Mouse (Mus musculus): ENCODE data around the gene Slc24a3. TPM values are rescaled to one million over a fixed set of nuclear protein-coding genes. Genes with fewer than 3 reads are reported as not detected.
A peak's percentile ranks its signal among the peaks of the same experiment; 100 is the strongest.

The Slc24a3 gene
- polyA plus RNA-seq, 1 experiment from 2014 or later, result 6.1 TPM

GRCm38 (mm10) chr2:145434068-145434467, 266.5 kb downstream of the Slc24a3 start:
- ATAC-seq (ENCODE audit: low FRiP score), result no peak

GRCm38 (mm10) chr2:145438336-145438735, 270.8 kb downstream of the Slc24a3 start:
- WGBS, result 36% methylated on average over 5 of the region's 5 CpGs
- Histone ChIP-seq H3K4me2 (no peak overlapping the region), H3K9me3 (no peaks in the 10 kb centered on the region), H3K4me3 (no peak overlapping the region), H3K36me3 (no peaks in the 10 kb centered on the region), H3K9ac (no peak overlapping the region), H3K4me1 (replicated peaks) (no peaks in the 10 kb centered on the region), H3K27me3 (no peaks in the 10 kb centered on the region), H3K27ac (no peak overlapping the region)
- ATAC-seq (ENCODE audit: low FRiP score), result no peak

More at GRCm38 (mm10) chr2:145434068-145434467, 266.5 kb downstream of the Slc24a3 start:
- Histone ChIP-seq H3K4me2 (no peak overlapping the region), H3K36me3 (no peaks in the 10 kb centered on the region), H3K4me3 (no peak overlapping the region), H3K9me3 (no peaks in the 10 kb centered on the region), H3K27me3 (no peaks in the 10 kb centered on the region), H3K9ac (no peak overlapping the region), H3K27ac (no peak overlapping the region), H3K4me1 (replicated peaks) (no peaks in the 10 kb centered on the region)
- WGBS, result 98% methylated on average over 1 of the region's 1 CpGs

- Histone ChIP-seq H3K4me3 (no peak overlapping the region), H3K27me3 (no peaks in the 10 kb centered on the region), H3K27ac (no peak overlapping the region), H3K9me3 (no peaks in the 10 kb centered on the region), H3K36me3 (no peaks in the 10 kb centered on the region), H3K4me2 (no peak overlapping the region), H3K9ac (no peak overlapping the region), H3K4me1 (replicated peaks) (no peaks in the 10 kb centered on the region)
- 92% methylated on average over 1 of the region's 1 CpGs for whole genome bisulfite sequencing
- no peak for ATAC-seq (ENCODE audit: low FRiP score)
These were observed 272.2 kb downstream of the Slc24a3 start for GRCm38 (mm10) chr2:145439755-145440154.

GRCm38 (mm10) chr2:145457106-145457747, 289.7 kb downstream of the Slc24a3 start:
- H3K4me2 ChIP-seq, result no peak overlapping the region
- peaks cover 9% of the 10 kb centered on the region; the same call in 1 of the 2 replicates for H3K4me1 ChIP-seq (replicated peaks)
- H3K27me3 ChIP-seq, result no peaks in the 10 kb centered on the region
- ATAC-seq (ENCODE audit: low FRiP score), result no peak
- 56% methylated on average over 8 of the region's 8 CpGs for WGBS
- H3K9ac ChIP-seq, result no peak overlapping the region
- H3K36me3 ChIP-seq, result no peaks in the 10 kb centered on the region
- no peaks in the 10 kb centered on the region for H3K9me3 ChIP-seq
- H3K27ac ChIP-seq, result no peak overlapping the region
- H3K4me3 ChIP-seq, result no peak overlapping the region

- Histone ChIP-seq H3K4me2 (no peak overlapping the region), H3K9me3 (no peaks in the 10 kb centered on the region), H3K27ac (0 out of 2 replicates have a peak overlapping the region, but pooled peaks have one; percentile 8), H3K9ac (no peak overlapping the region), H3K4me1 (replicated peaks) (peaks cover 9% of the 10 kb centered on the region; the same call in 1 of the 2 replicates), H3K27me3 (no peaks in the 10 kb centered on the region), H3K4me3 (no peak overlapping the region), H3K36me3 (no peaks in the 10 kb centered on the region)
- WGBS, result 41% methylated on average over 3 of the region's 3 CpGs
- no peak for ATAC-seq (ENCODE audit: low FRiP score)
These were observed 293.4 kb downstream of the Slc24a3 start for GRCm38 (mm10) chr2:145460854-145461423.

GRCm38 (mm10) chr2:145462253-145462652, 294.7 kb downstream of the Slc24a3 start:
- H3K9me3 ChIP-seq, result no peaks in the 10 kb centered on the region
- H3K36me3 ChIP-seq, result no peaks in the 10 kb centered on the region
- H3K9ac ChIP-seq, result no peak overlapping the region
- H3K4me2 ChIP-seq, result no peak overlapping the region
- H3K4me3 ChIP-seq, result no peak overlapping the region
- ATAC-seq (ENCODE audit: low FRiP score), result no peak
- no peak overlapping the region for H3K27ac ChIP-seq
- WGBS, result 90% methylated on average over 2 of the region's 2 CpGs
- no peaks in the 10 kb centered on the region for H3K27me3 ChIP-seq
- peaks cover 9% of the 10 kb centered on the region; the same call in 1 of the 2 replicates for H3K4me1 ChIP-seq (replicated peaks)

GRCm38 (mm10) chr2:145468701-145469325, 301.3 kb downstream of the Slc24a3 start:
- no peaks in the 10 kb centered on the region for H3K27me3 ChIP-seq
- H3K4me3 ChIP-seq, result no peak overlapping the region
- no peaks in the 10 kb centered on the region for H3K36me3 ChIP-seq
- 90% methylated on average over 5 of the region's 5 CpGs for WGBS
- H3K4me2 ChIP-seq, result no peak overlapping the region
- H3K9me3 ChIP-seq, result no peaks in the 10 kb centered on the region
- H3K27ac ChIP-seq, result no peak overlapping the region
- H3K4me1 ChIP-seq (replicated peaks), result no peaks in the 10 kb centered on the region
- no peak for ATAC-seq (ENCODE audit: low FRiP score)
- H3K9ac ChIP-seq, result no peak overlapping the region

GRCm38 (mm10) chr2:145477484-145477883, 309.9 kb downstream of the Slc24a3 start:
- WGBS, result 69% methylated on average over 2 of the region's 2 CpGs

GRCm38 (mm10) chr2:145479676-145480075, 312.1 kb downstream of the Slc24a3 start:
- Histone ChIP-seq H3K27me3 (no peaks in the 10 kb centered on the region), H3K36me3 (no peaks in the 10 kb centered on the region), H3K4me2 (no peak overlapping the region), H3K4me3 (no peak overlapping the region), H3K4me1 (replicated peaks) (no peaks in the 10 kb centered on the region), H3K9ac (no peak overlapping the region), H3K9me3 (no peaks in the 10 kb centered on the region), H3K27ac (no peak overlapping the region)
- 78% methylated on average over 2 of the region's 2 CpGs for WGBS
- no peak for ATAC-seq (ENCODE audit: low FRiP score)

More at GRCm38 (mm10) chr2:145477484-145477883, 309.9 kb downstream of the Slc24a3 start:
- no peaks in the 10 kb centered on the region for H3K36me3 ChIP-seq
- no peak overlapping the region for H3K4me2 ChIP-seq
- no peaks in the 10 kb centered on the region for H3K4me1 ChIP-seq (replicated peaks)
- ATAC-seq (ENCODE audit: low FRiP score), result no peak
- no peak overlapping the region for H3K4me3 ChIP-seq
- H3K9ac ChIP-seq, result no peak overlapping the region
- H3K9me3 ChIP-seq, result no peaks in the 10 kb centered on the region
- no peaks in the 10 kb centered on the region for H3K27me3 ChIP-seq
- no peak overlapping the region for H3K27ac ChIP-seq

- Histone ChIP-seq H3K36me3 (no peaks in the 10 kb centered on the region), H3K4me2 (no peak overlapping the region), H3K4me3 (no peak overlapping the region)
These were observed 332.7 kb downstream of the Slc24a3 start for GRCm38 (mm10) chr2:145500231-145500630.

GRCm38 (mm10) chr2:145501472-145501871, 333.9 kb downstream of the Slc24a3 start:
- Histone ChIP-seq H3K27ac (no peak overlapping the region), H3K36me3 (no peaks in the 10 kb centered on the region), H3K9me3 (no peaks in the 10 kb centered on the region), H3K27me3 (no peaks in the 10 kb centered on the region), H3K4me1 (replicated peaks) (no peaks in the 10 kb centered on the region), H3K4me3 (no peak overlapping the region), H3K9ac (no peak overlapping the region), H3K4me2 (no peak overlapping the region)
- WGBS, result 86% methylated on average over 1 of the region's 1 CpGs
- no peak for ATAC-seq (ENCODE audit: low FRiP score)

More at GRCm38 (mm10) chr2:145500231-145500630, 332.7 kb downstream of the Slc24a3 start:
- H3K27me3 ChIP-seq, result no peaks in the 10 kb centered on the region
- no peak overlapping the region for H3K27ac ChIP-seq
- no peak for ATAC-seq (ENCODE audit: low FRiP score)
- no peaks in the 10 kb centered on the region for H3K9me3 ChIP-seq
- H3K9ac ChIP-seq, result no peak overlapping the region
- no peaks in the 10 kb centered on the region for H3K4me1 ChIP-seq (replicated peaks)

- Histone ChIP-seq H3K9ac (no peak overlapping the region), H3K36me3 (no peaks in the 10 kb centered on the region), H3K9me3 (no peaks in the 10 kb centered on the region), H3K4me2 (no peak overlapping the region), H3K4me3 (no peak overlapping the region), H3K27me3 (no peaks in the 10 kb centered on the region), H3K27ac (no peak overlapping the region), H3K4me1 (replicated peaks) (no peaks in the 10 kb centered on the region)
- 90% methylated on average over 2 of the region's 2 CpGs for WGBS
- ATAC-seq (ENCODE audit: low FRiP score), result no peak
These were observed 340.1 kb downstream of the Slc24a3 start for GRCm38 (mm10) chr2:145507702-145508101.
